Mouse (Mus musculus) c-Kit-positive CD71-negative TER-119-negative erythroid progenitor cells, embryonic 14.5 days (primary cell): ENCODE measurements at regions not wholly inside any gene's neighbourhood (a gene's known extent, or its start where the extent isn't known, plus 50 kb on each side); places are given as distances from the start of the nearest gene placed in this dataset.
"Not testable (repeated sequence)": the region's sequence is repeated elsewhere in the genome, so short reads cannot be mapped to it uniquely, and the experiment has no call there.

Experiments used
- DNase-seq: peaks from one replicate; pipeline ENCODE4 v3.0.0-alpha.2; 2013; ENCODE audit warnings: low read depth

- DNase-seq: no peak
These were observed 202.3 kb downstream of the Diras2 start for GRCm38 (mm10) chr13:52328766-52329165.

- no peak for DNase-seq
These were observed 200.0 kb downstream of the Diras2 start for GRCm38 (mm10) chr13:52331068-52331467.

- peak; percentile 22 for DNase-seq
These were observed 196.1 kb downstream of the Diras2 start for GRCm38 (mm10) chr13:52334962-52335361.

GRCm38 (mm10) chr13:52337936-52338335, 193.1 kb downstream of the Diras2 start:
- no peak for DNase-seq

- DNase-seq: no peak
These were observed 191.9 kb downstream of the Diras2 start for GRCm38 (mm10) chr13:52339156-52339555.

- DNase-seq: no peak
These were observed 189.1 kb downstream of the Diras2 start for GRCm38 (mm10) chr13:52341981-52342380.

GRCm38 (mm10) chr13:52344383-52344782, 186.7 kb downstream of the Diras2 start:
- DNase-seq: no peak

- DNase-seq: no peak
These were observed 186.2 kb downstream of the Diras2 start for GRCm38 (mm10) chr13:52344853-52345252.

GRCm38 (mm10) chr13:52345375-52346026, 185.6 kb downstream of the Diras2 start:
- no peak for DNase-seq

- no peak for DNase-seq
These were observed 185.1 kb downstream of the Diras2 start for GRCm38 (mm10) chr13:52346027-52346375.

- no peak for DNase-seq
These were observed 183.4 kb downstream of the Diras2 start for GRCm38 (mm10) chr13:52347631-52348030.

GRCm38 (mm10) chr13:52349606-52350005, 181.5 kb downstream of the Diras2 start:
- no peak for DNase-seq

- DNase-seq: peak; percentile 13
These were observed 178.5 kb downstream of the Diras2 start for GRCm38 (mm10) chr13:52352576-52352975.

- DNase-seq: no peak
These were observed 177.6 kb downstream of the Diras2 start for GRCm38 (mm10) chr13:52353437-52353836.

- DNase-seq: no peak
These were observed 177.1 kb downstream of the Diras2 start for GRCm38 (mm10) chr13:52353966-52354365.

GRCm38 (mm10) chr13:52355921-52356320, 175.2 kb downstream of the Diras2 start:
- DNase-seq: not testable (repeated sequence)

GRCm38 (mm10) chr13:52359332-52359731, 171.7 kb downstream of the Diras2 start:
- DNase-seq: not testable (repeated sequence)

- no peak for DNase-seq
These were observed 169.8 kb downstream of the Diras2 start for GRCm38 (mm10) chr13:52361177-52361846.

- no peak for DNase-seq
These were observed 168.8 kb downstream of the Diras2 start for GRCm38 (mm10) chr13:52362266-52362665.

- no peak for DNase-seq
These were observed 161.2 kb downstream of the Diras2 start for GRCm38 (mm10) chr13:52369851-52370250.

GRCm38 (mm10) chr13:52371986-52372385, 159.1 kb downstream of the Diras2 start:
- no peak for DNase-seq

GRCm38 (mm10) chr13:52374781-52375180, 156.3 kb downstream of the Diras2 start:
- DNase-seq: no peak

GRCm38 (mm10) chr13:52378236-52378635, 152.8 kb downstream of the Diras2 start:
- DNase-seq: no peak

- no peak for DNase-seq
These were observed 141.8 kb downstream of the Diras2 start for GRCm38 (mm10) chr13:52389271-52389670.
